Mouse (Mus musculus) liver, postnatal 0 days (tissue): ENCODE data around the gene Cldn10.

Experiments used
- CTCF ChIP-seq: sonication (generic); IDR thresholded peaks from 2 replicates; pipeline ENCODE4 v1.5.1; 2016; ENCODE audit warnings: antibody characterized with exemption, low read depth
- EP300 ChIP-seq: IDR thresholded peaks from 2 replicates; pipeline ENCODE4 v1.6.1; 2016; ENCODE audit warnings: antibody characterized with exemption, low read depth, mild to moderate bottlenecking

- TF ChIP-seq CTCF: no peak
- no peak for TF ChIP-seq EP300
Observed at GRCm38 (mm10) chr14:118749715-118750114, 38.0 kb upstream of the Cldn10 start.
